Mouse (Mus musculus) liver, embryonic 11.5 days (tissue): ENCODE measurements around the gene Unc119b. TPM values are rescaled to one million over a fixed set of nuclear protein-coding genes. Genes with fewer than 3 reads are reported as not detected.

Experiments used
- ATAC-seq: fragments of 200-750 bp; cut with Nextera tagmentation; replicated peaks from 2 replicates; pipeline ENCODE4 v1.8.0; 2017; ENCODE audit warnings: moderate number of reproducible peaks, mild to moderate bottlenecking, moderate TSS enrichment, moderate library complexity; ENCODE audit not compliant: low FRiP score
- DNase-seq: peaks from one replicate; pipeline ENCODE4 v3.0.0-alpha.2; 2017; ENCODE audit warnings: low spot score
- H3K27ac ChIP-seq: fragments of 300-500 bp; sonication (generic); 2 replicates; pipeline ENCODE4 v1.5.1; 2014; ENCODE audit warnings: mild to moderate bottlenecking, low read depth, low read length, control low read depth
- H3K27me3 ChIP-seq: fragments of 300-500 bp; sonication (generic); replicated peaks from 2 replicates; pipeline ENCODE4 v1.6.1; 2014; ENCODE audit warnings: low read length, mixed read lengths; ENCODE audit not compliant: control insufficient read depth, insufficient read depth
- H3K36me3 ChIP-seq: fragments of 300-500 bp; sonication (generic); 2 replicates; pipeline ENCODE4 v1.6.1; 2014; ENCODE audit warnings: mild to moderate bottlenecking, low read length, moderate library complexity, mixed read lengths; ENCODE audit not compliant: control insufficient read depth, insufficient read depth
- H3K4me1 ChIP-seq: fragments of 300-500 bp; sonication (generic); replicated peaks from 2 replicates; pipeline ENCODE4 v1.6.1; 2014; ENCODE audit warnings: low read length, mixed read lengths; ENCODE audit not compliant: control insufficient read depth, insufficient read depth
- H3K4me2 ChIP-seq: fragments of 300-500 bp; sonication (generic); 2 replicates; pipeline ENCODE4 v1.6.1; 2014; ENCODE audit warnings: mild to moderate bottlenecking, control low read depth, moderate library complexity
- H3K4me3 ChIP-seq: fragments of 300-500 bp; sonication (generic); 2 replicates; pipeline ENCODE4 v1.5.1; 2014; ENCODE audit warnings: low read depth, low read length, control low read depth
- H3K9ac ChIP-seq: fragments of 300-500 bp; sonication (generic); 2 replicates; pipeline ENCODE4 v1.6.1; 2014; ENCODE audit warnings: low read depth, low read length, control low read depth
- H3K9me3 ChIP-seq: fragments of 300-500 bp; sonication (generic); 2 replicates; pipeline ENCODE4 v1.6.1; 2016; ENCODE audit warnings: low read length, inconsistent platforms, mixed read lengths; ENCODE audit not compliant: control insufficient read depth
- WGBS: fragments of 180-500 bp; shearing (Covaris S2); extraction: QIAGEN DNeasy Blood & Tissue Kit; methylation state at CpG from one replicate; pipeline ENCODE4 v1.1.7; 2014; 5-methylcytosine and 5-hydroxymethylcytosine counted together
- polyA plus RNA-seq: library from polyadenylated mRNA; unstranded; fragments of >200 nt; fragmentation: Nextera tagmentation; extraction: Ambion mirVana; gene quantifications from 2 replicates; pipeline ENCODE4 v1.2.1, GENCODE M21; 2014

Unc119b gene
- polyA plus RNA-seq, 1 experiment from 2014 or later: 26.8 TPM

- Histone ChIP-seq H3K36me3 (no peaks in the 10 kb centered on the region), H3K27ac (no peak overlapping the region), H3K4me1 (peaks cover 26% of the 10 kb centered on the region), H3K9me3 (no peaks in the 10 kb centered on the region), H3K4me3 (no peak overlapping the region), H3K4me2 (peak overlapping the region; percentile 26), H3K27me3 (no peaks in the 10 kb centered on the region), H3K9ac (peak overlapping the region; percentile 17)
- ATAC-seq (no peak), DNase-seq (no peak)
- 38% methylated on average over 13 of the region's 13 CpGs for WGBS
Observed at GRCm38 (mm10) chr5:115161064-115161939, 26.5 kb upstream of the Unc119b start.

- no peaks in the 10 kb centered on the region for H3K27me3 ChIP-seq
- H3K4me3 ChIP-seq: no peak overlapping the region
- no peak overlapping the region; the same call in 1 of the 2 replicates for H3K9ac ChIP-seq
- ATAC-seq (no peak), DNase-seq (no peak)
- H3K4me2 ChIP-seq: peak overlapping the region; percentile 26; the same call in 1 of the 2 replicates
- no peaks in the 10 kb centered on the region for H3K36me3 ChIP-seq
- 0 out of 2 replicates have a peak overlapping the region, but pooled peaks have one; percentile 5 for H3K27ac ChIP-seq
- 76% methylated on average over 6 of the region's 6 CpGs for WGBS
- peaks cover 32% of the 10 kb centered on the region for H3K4me1 ChIP-seq
- no peaks in the 10 kb centered on the region for H3K9me3 ChIP-seq
Observed at GRCm38 (mm10) chr5:115160655-115161054, 25.9 kb upstream of the Unc119b start.

- ATAC-seq (no peak), DNase-seq (no peak)
- no peaks in the 10 kb centered on the region for H3K9me3 ChIP-seq
- H3K4me1 ChIP-seq: peaks cover 46% of the 10 kb centered on the region
- H3K27me3 ChIP-seq: no peaks in the 10 kb centered on the region
- peak overlapping the region; percentile 95 for H3K27ac ChIP-seq
- 46% methylated on average over 12 of the region's 12 CpGs for WGBS
- peak overlapping the region; percentile 98 for H3K9ac ChIP-seq
- H3K36me3 ChIP-seq: no peaks in the 10 kb centered on the region
- peak overlapping the region; percentile 99 for H3K4me3 ChIP-seq
- peak overlapping the region; percentile 94 for H3K4me2 ChIP-seq
Observed at GRCm38 (mm10) chr5:115159165-115159564, 24.4 kb upstream of the Unc119b start.

- under 1% methylated on average over 75 of the region's 78 CpGs for WGBS
Observed at GRCm38 (mm10) chr5:115158040-115158983, 23.5 kb upstream of the Unc119b start, which contains the start of gene Mlec. TSS of gene Mlec (minus strand) at chr5:115158179.

GRCm38 (mm10) chr5:115156933-115157589 is 22.3 kb upstream of the Unc119b start:
- H3K9ac ChIP-seq: peak overlapping the region; percentile 98
- 1% methylated on average over 26 of the region's 26 CpGs for WGBS
- H3K27me3 ChIP-seq: no peaks in the 10 kb centered on the region
- DNase-seq: peak; percentile 62
- H3K4me1 ChIP-seq: peaks cover 56% of the 10 kb centered on the region
- H3K4me3 ChIP-seq: peak overlapping the region; percentile 99
- H3K27ac ChIP-seq: peak overlapping the region; percentile 89
- no peaks in the 10 kb centered on the region for H3K9me3 ChIP-seq
- no peaks in the 10 kb centered on the region for H3K36me3 ChIP-seq
- ATAC-seq: no peak
- H3K4me2 ChIP-seq: peak overlapping the region; percentile 94

More at GRCm38 (mm10) chr5:115158040-115158983, 23.5 kb upstream of the Unc119b start, which contains the start of gene Mlec:
- Histone ChIP-seq H3K9me3 (no peaks in the 10 kb centered on the region), H3K27ac (peak within 1 kb of the TSS; percentile 95), H3K27me3 (no peaks in the 10 kb centered on the region), H3K4me1 (peaks cover 48% of the 10 kb centered on the region), H3K4me3 (peak within 1 kb of the TSS; percentile 99), H3K36me3 (no peaks in the 10 kb centered on the region), H3K9ac (peak within 1 kb of the TSS; percentile 98), H3K4me2 (peak within 1 kb of the TSS; percentile 94)
- peak; percentile 96 for ATAC-seq
- peak; percentile 99 for DNase-seq

GRCm38 (mm10) chr5:115156401-115156800 is 21.6 kb upstream of the Unc119b start:
- WGBS: 40% methylated on average over 7 of the region's 7 CpGs
- peaks cover 54% of the 10 kb centered on the region for H3K4me1 ChIP-seq
- H3K9ac ChIP-seq: peak overlapping the region; percentile 98
- ATAC-seq (no peak), DNase-seq (no peak)
- peak overlapping the region; percentile 16; the same call in 1 of the 2 replicates for H3K27ac ChIP-seq
- H3K4me3 ChIP-seq: peak overlapping the region; percentile 99
- H3K36me3 ChIP-seq: no peaks in the 10 kb centered on the region
- peak overlapping the region; percentile 94 for H3K4me2 ChIP-seq
- no peaks in the 10 kb centered on the region for H3K9me3 ChIP-seq
- no peaks in the 10 kb centered on the region for H3K27me3 ChIP-seq

GRCm38 (mm10) chr5:115155831-115156230 is 21.1 kb upstream of the Unc119b start:
- 25% methylated on average over 5 of the region's 5 CpGs for WGBS
- Histone ChIP-seq H3K36me3 (peaks cover 3% of the 10 kb centered on the region), H3K4me2 (peak overlapping the region; percentile 94), H3K27ac (peak overlapping the region; percentile 40; the same call in 1 of the 2 replicates), H3K4me3 (peak overlapping the region; percentile 99), H3K4me1 (peaks cover 48% of the 10 kb centered on the region), H3K9ac (peak overlapping the region; percentile 41; the same call in 1 of the 2 replicates), H3K9me3 (no peaks in the 10 kb centered on the region), H3K27me3 (no peaks in the 10 kb centered on the region)
- ATAC-seq: no peak
- no peak for DNase-seq
